Mouse (Mus musculus) brain, embryonic 14.5 days (tissue): ENCODE data around the gene Tcea2.

ENCODE experiments used
- CTCF ChIP-seq: fragments of 200-500 bp; IDR thresholded peaks from 2 replicates; pipeline ENCODE4 v1.5.1; 2012; ENCODE audit warnings: inconsistent platforms, mild to moderate bottlenecking, moderate library complexity, borderline replicate concordance; ENCODE audit not compliant: insufficient read depth, insufficient read length; ENCODE audit errors: extremely low read depth
- POLR2A ChIP-seq: fragments of 200-500 bp; IDR thresholded peaks from 2 replicates; pipeline ENCODE4 v1.6.1; 2012; ENCODE audit warnings: mild to moderate bottlenecking, inconsistent platforms, borderline replicate concordance; ENCODE audit not compliant: poor library complexity, insufficient read depth, insufficient read length, severe bottlenecking; ENCODE audit errors: extremely low read depth

- no peak for TF ChIP-seq POLR2A
- TF ChIP-seq CTCF, result no peak
These were observed 8.1 kb upstream of the Tcea2 start for GRCm38 (mm10) chr2:181671984-181672383.
